Mouse (Mus musculus) heart, adult 8-10 months (tissue): ENCODE data around the gene Trp53rka. TPM values are rescaled to one million over a fixed set of nuclear protein-coding genes. Genes with fewer than 3 reads are reported as not detected.
"Not testable (repeated sequence)": the region's sequence is repeated elsewhere in the genome, so short reads cannot be mapped to it uniquely, and the experiment has no call there.

Experiments used
- DNase-seq: peaks from one replicate; pipeline ENCODE4 v3.0.0; 2022; ENCODE audit warnings: low spot score
- total RNA-seq, 4 experiments: library from RNA; stranded (reverse); gene quantifications; 2 replicates each; pipeline ENCODE4 v1.2.4; 2022

The Trp53rka gene
- 10 to 100 TPM in 2 of 4 experiments, 1 to 10 TPM in 2; 8.3 to 12.4 (median 9.4) TPM for total RNA-seq

- DNase-seq = peak; percentile 83
Observed at GRCm38 (mm10) chr2:165492648-165493553, at the start of gene Trp53rka. TSS of gene Trp53rka (minus strand) at chr2:165493324.

GRCm38 (mm10) chr2:165540975-165541374, 47.9 kb upstream of the Trp53rka start:
- no peak for DNase-seq

- DNase-seq = no peak
Observed at GRCm38 (mm10) chr2:165533789-165534188, 40.7 kb upstream of the Trp53rka start.

- DNase-seq = peak; percentile 47
Observed at GRCm38 (mm10) chr2:165529106-165529505, 36.0 kb upstream of the Trp53rka start.

GRCm38 (mm10) chr2:165525609-165526008, 32.5 kb upstream of the Trp53rka start:
- no peak for DNase-seq

- no peak for DNase-seq
Observed at GRCm38 (mm10) chr2:165515178-165515728, 22.1 kb upstream of the Trp53rka start.

- peak; percentile 19 for DNase-seq
Observed at GRCm38 (mm10) chr2:165512870-165513600, 19.9 kb upstream of the Trp53rka start.

- no peak for DNase-seq
Observed at GRCm38 (mm10) chr2:165512426-165512825, 19.3 kb upstream of the Trp53rka start.

GRCm38 (mm10) chr2:165511530-165511929, 18.4 kb upstream of the Trp53rka start:
- DNase-seq = not testable (repeated sequence)

- DNase-seq = not testable (repeated sequence)
Observed at GRCm38 (mm10) chr2:165510914-165511458, 17.9 kb upstream of the Trp53rka start.

GRCm38 (mm10) chr2:165510466-165510865, 17.3 kb upstream of the Trp53rka start:
- no peak for DNase-seq

- no peak for DNase-seq
Observed at GRCm38 (mm10) chr2:165509686-165510085, 16.6 kb upstream of the Trp53rka start.

- peak; percentile 45 for DNase-seq
Observed at GRCm38 (mm10) chr2:165503259-165504203, 10.4 kb upstream of the Trp53rka start, which contains the start of gene Slc2a10. TSS of gene Slc2a10 (plus strand) at chr2:165503787.

- DNase-seq = no peak
Observed at GRCm38 (mm10) chr2:165498816-165499215, 5.7 kb upstream of the Trp53rka start.

- DNase-seq = no peak
Observed at GRCm38 (mm10) chr2:165497706-165498275, 4.7 kb upstream of the Trp53rka start.

- peak; percentile 25 for DNase-seq
Observed at GRCm38 (mm10) chr2:165496251-165496650, 3.1 kb upstream of the Trp53rka start.

GRCm38 (mm10) chr2:165494495-165494894, 1.4 kb upstream of the Trp53rka start:
- DNase-seq = no peak

- DNase-seq = no peak
Observed at GRCm38 (mm10) chr2:165493587-165494210, 575 bp upstream of the Trp53rka start.

GRCm38 (mm10) chr2:165486881-165487535, 6.1 kb downstream of the Trp53rka start:
- DNase-seq = no peak
